Mouse (Mus musculus): ENCODE measurements around the gene Fggy. TPM values are rescaled to one million over a fixed set of nuclear protein-coding genes. Genes with fewer than 3 reads are reported as not detected.

Fggy gene
- 1.6 TPM in 1 of 3 replicates, not detected in the others for total RNA-seq (2017)

GRCm38 (mm10) chr4:95557333-95557956 lies at the start of gene Fggy:
Gene Fggy (plus strand): TSS chr4:95557507.
- peak; percentile 100 for ATAC-seq (replicated peaks; ENCODE audit: insufficient number of reproducible peaks, low FRiP score, low TSS enrichment, poor library complexity, severe bottlenecking)

- no peak for ATAC-seq (replicated peaks; ENCODE audit: insufficient number of reproducible peaks, low FRiP score, low TSS enrichment, poor library complexity, severe bottlenecking)
These were observed 49.4 kb upstream of the Fggy start for GRCm38 (mm10) chr4:95507946-95508311.

- ATAC-seq (replicated peaks; ENCODE audit: insufficient number of reproducible peaks, low FRiP score, low TSS enrichment, poor library complexity, severe bottlenecking), result no peak
These were observed 38.9 kb upstream of the Fggy start for GRCm38 (mm10) chr4:95518382-95518781.

GRCm38 (mm10) chr4:95519975-95520642 lies 37.2 kb upstream of the Fggy start:
- no peak for ATAC-seq (replicated peaks; ENCODE audit: insufficient number of reproducible peaks, low FRiP score, low TSS enrichment, poor library complexity, severe bottlenecking)

GRCm38 (mm10) chr4:95520643-95521032 lies 36.7 kb upstream of the Fggy start:
- no peak for ATAC-seq (replicated peaks; ENCODE audit: insufficient number of reproducible peaks, low FRiP score, low TSS enrichment, poor library complexity, severe bottlenecking)

GRCm38 (mm10) chr4:95526588-95526987 lies 30.7 kb upstream of the Fggy start:
- ATAC-seq (replicated peaks; ENCODE audit: insufficient number of reproducible peaks, low FRiP score, low TSS enrichment, poor library complexity, severe bottlenecking), result no peak

- ATAC-seq (replicated peaks; ENCODE audit: insufficient number of reproducible peaks, low FRiP score, low TSS enrichment, poor library complexity, severe bottlenecking), result no peak
These were observed 26.6 kb upstream of the Fggy start for GRCm38 (mm10) chr4:95530757-95531156.

- no peak for ATAC-seq (replicated peaks; ENCODE audit: insufficient number of reproducible peaks, low FRiP score, low TSS enrichment, poor library complexity, severe bottlenecking)
These were observed 23.4 kb upstream of the Fggy start for GRCm38 (mm10) chr4:95533946-95534345.

- no peak for ATAC-seq (replicated peaks; ENCODE audit: insufficient number of reproducible peaks, low FRiP score, low TSS enrichment, poor library complexity, severe bottlenecking)
These were observed 15.8 kb upstream of the Fggy start for GRCm38 (mm10) chr4:95541382-95542038.

- ATAC-seq (replicated peaks; ENCODE audit: insufficient number of reproducible peaks, low FRiP score, low TSS enrichment, poor library complexity, severe bottlenecking), result no peak
These were observed 15.1 kb upstream of the Fggy start for GRCm38 (mm10) chr4:95542039-95542790.

GRCm38 (mm10) chr4:95543529-95543928 lies 13.8 kb upstream of the Fggy start:
- ATAC-seq (replicated peaks; ENCODE audit: insufficient number of reproducible peaks, low FRiP score, low TSS enrichment, poor library complexity, severe bottlenecking), result no peak

- no peak for ATAC-seq (replicated peaks; ENCODE audit: insufficient number of reproducible peaks, low FRiP score, low TSS enrichment, poor library complexity, severe bottlenecking)
These were observed 509 bp upstream of the Fggy start for GRCm38 (mm10) chr4:95556663-95557332.

GRCm38 (mm10) chr4:95558271-95558888 lies 1.1 kb downstream of the Fggy start:
- ATAC-seq (replicated peaks; ENCODE audit: insufficient number of reproducible peaks, low FRiP score, low TSS enrichment, poor library complexity, severe bottlenecking), result no peak

- ATAC-seq (replicated peaks; ENCODE audit: insufficient number of reproducible peaks, low FRiP score, low TSS enrichment, poor library complexity, severe bottlenecking), result no peak
These were observed 14.3 kb downstream of the Fggy start for GRCm38 (mm10) chr4:95571621-95572020.

- ATAC-seq (replicated peaks; ENCODE audit: insufficient number of reproducible peaks, low FRiP score, low TSS enrichment, poor library complexity, severe bottlenecking), result no peak
These were observed 16.4 kb downstream of the Fggy start for GRCm38 (mm10) chr4:95573704-95574103.

GRCm38 (mm10) chr4:95575411-95575911 lies 18.2 kb downstream of the Fggy start:
- ATAC-seq (replicated peaks; ENCODE audit: insufficient number of reproducible peaks, low FRiP score, low TSS enrichment, poor library complexity, severe bottlenecking), result no peak

- ATAC-seq (replicated peaks; ENCODE audit: insufficient number of reproducible peaks, low FRiP score, low TSS enrichment, poor library complexity, severe bottlenecking), result no peak
These were observed 21.9 kb downstream of the Fggy start for GRCm38 (mm10) chr4:95579183-95579582.

- no peak for ATAC-seq (replicated peaks; ENCODE audit: insufficient number of reproducible peaks, low FRiP score, low TSS enrichment, poor library complexity, severe bottlenecking)
These were observed 26.9 kb downstream of the Fggy start for GRCm38 (mm10) chr4:95584107-95584762.
